Mouse (Mus musculus) heart, adult 11 months (tissue): ENCODE measurements around the gene Gdf1.

ENCODE experiments used
- DNase-seq: peaks from one replicate; pipeline ENCODE4 v3.0.0; 2022

The Gdf1 gene

GRCm38 (mm10) chr8:70329124-70329834 is at the start of gene Gdf1:
Gdf1 (plus strand) TSS chr8:70329817.
- DNase-seq, result peak; percentile 94

- DNase-seq, result peak; percentile 93
Measured at GRCm38 (mm10) chr8:70281001-70281400, 48.6 kb upstream of the Gdf1 start.

GRCm38 (mm10) chr8:70282603-70283135 is 46.9 kb upstream of the Gdf1 start, which contains the start of gene Homer3:
Homer3 (plus strand) TSS chr8:70282827.
- peak; percentile 100 for DNase-seq

DNA sequence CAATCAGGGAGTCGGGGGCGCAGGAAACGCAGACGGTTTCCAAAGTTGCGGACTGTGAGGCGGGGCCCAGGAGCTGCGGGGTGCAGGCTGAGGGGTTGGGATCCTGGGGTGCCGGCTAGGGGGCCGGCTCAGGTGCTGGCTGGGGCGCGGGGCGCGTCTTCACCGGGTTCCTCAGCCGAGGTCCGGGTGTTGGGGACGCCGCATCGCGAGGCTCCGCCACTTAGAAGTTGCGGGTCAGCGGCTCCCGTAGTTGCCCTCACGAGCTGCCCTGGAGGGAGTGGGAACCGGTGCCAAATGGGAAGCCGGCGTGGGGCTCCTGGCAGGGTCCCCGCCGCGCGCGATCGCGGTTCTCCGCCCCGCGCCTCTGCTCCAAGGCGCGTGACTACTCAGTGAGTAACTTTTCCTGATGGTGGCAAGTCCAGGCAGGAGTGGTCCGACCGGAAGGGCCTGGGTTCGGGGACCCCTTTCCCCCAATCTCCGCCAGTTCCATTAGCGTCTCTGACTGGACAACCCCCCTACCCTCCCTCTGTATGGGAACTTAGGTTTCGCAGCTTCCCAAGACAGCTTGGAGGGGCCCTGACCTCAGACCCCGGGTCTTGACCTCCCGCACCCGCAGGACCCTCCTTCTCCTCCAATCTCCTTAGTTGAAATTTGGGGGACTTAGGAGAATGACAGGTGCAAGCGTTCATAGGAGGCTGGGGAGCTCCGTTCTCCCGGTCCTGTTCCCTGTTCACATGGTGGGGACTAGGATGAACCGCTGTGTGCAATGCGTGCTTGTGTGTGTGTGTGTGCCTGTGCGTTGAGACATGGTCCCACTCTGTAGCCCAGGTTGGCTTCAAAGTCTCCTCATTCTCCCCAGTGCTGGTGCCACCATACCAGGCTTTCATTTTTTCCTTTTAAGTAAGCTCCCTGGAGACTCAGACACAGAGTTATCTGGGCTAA is 46.2 kb upstream of the Gdf1 start:
- no peak for DNase-seq

GRCm38 (mm10) chr8:70284421-70284820 is 45.2 kb upstream of the Gdf1 start:
- peak; percentile 90 for DNase-seq

- DNase-seq, result peak; percentile 93
Measured at GRCm38 (mm10) chr8:70285304-70285703, 44.3 kb upstream of the Gdf1 start.

GRCm38 (mm10) chr8:70286737-70287136 is 42.9 kb upstream of the Gdf1 start:
- no peak for DNase-seq

GRCm38 (mm10) chr8:70293988-70294405 is 35.6 kb upstream of the Gdf1 start:
- DNase-seq, result no peak

DNA sequence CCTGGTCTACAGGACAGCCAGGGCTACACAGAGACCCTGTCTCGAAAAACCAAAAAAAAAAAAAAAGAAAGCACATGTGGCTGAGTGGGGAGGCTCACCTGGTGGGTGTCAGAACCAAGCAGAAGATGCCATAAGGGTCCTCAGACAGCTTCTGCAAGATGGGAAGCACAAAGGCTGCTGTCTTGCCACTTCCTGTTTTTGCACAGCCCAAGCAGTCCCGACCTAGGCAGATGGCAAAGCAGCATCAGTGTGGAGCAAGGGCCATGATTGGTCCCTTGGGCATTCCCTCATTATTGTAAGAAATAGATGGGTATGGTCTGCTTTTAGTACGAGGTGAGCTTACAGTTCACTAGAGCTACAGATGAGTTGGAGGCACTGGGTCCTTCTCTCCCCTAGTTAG is 28.7 kb upstream of the Gdf1 start:
- no peak for DNase-seq

GRCm38 (mm10) chr8:70302358-70302890 is 27.2 kb upstream of the Gdf1 start, which contains the start of the genes Ddx49 and Cope:
Ddx49 (minus strand) TSS chr8:70302489.
Cope (plus strand) TSS chr8:70302518.
- peak; percentile 99 for DNase-seq

GRCm38 (mm10) chr8:70302901-70303300 is 26.7 kb upstream of the Gdf1 start:
- no peak for DNase-seq

- DNase-seq, result no peak
Measured at GRCm38 (mm10) chr8:70309311-70309710, 20.3 kb upstream of the Gdf1 start.

GRCm38 (mm10) chr8:70313399-70313798 is 16.2 kb upstream of the Gdf1 start:
- DNase-seq, result no peak

GRCm38 (mm10) chr8:70315624-70316510 is 13.8 kb upstream of the Gdf1 start, which contains the start of gene Cers1:
Cers1 (plus strand) TSS chr8:70315775.
- peak; percentile 95 for DNase-seq

DNA sequence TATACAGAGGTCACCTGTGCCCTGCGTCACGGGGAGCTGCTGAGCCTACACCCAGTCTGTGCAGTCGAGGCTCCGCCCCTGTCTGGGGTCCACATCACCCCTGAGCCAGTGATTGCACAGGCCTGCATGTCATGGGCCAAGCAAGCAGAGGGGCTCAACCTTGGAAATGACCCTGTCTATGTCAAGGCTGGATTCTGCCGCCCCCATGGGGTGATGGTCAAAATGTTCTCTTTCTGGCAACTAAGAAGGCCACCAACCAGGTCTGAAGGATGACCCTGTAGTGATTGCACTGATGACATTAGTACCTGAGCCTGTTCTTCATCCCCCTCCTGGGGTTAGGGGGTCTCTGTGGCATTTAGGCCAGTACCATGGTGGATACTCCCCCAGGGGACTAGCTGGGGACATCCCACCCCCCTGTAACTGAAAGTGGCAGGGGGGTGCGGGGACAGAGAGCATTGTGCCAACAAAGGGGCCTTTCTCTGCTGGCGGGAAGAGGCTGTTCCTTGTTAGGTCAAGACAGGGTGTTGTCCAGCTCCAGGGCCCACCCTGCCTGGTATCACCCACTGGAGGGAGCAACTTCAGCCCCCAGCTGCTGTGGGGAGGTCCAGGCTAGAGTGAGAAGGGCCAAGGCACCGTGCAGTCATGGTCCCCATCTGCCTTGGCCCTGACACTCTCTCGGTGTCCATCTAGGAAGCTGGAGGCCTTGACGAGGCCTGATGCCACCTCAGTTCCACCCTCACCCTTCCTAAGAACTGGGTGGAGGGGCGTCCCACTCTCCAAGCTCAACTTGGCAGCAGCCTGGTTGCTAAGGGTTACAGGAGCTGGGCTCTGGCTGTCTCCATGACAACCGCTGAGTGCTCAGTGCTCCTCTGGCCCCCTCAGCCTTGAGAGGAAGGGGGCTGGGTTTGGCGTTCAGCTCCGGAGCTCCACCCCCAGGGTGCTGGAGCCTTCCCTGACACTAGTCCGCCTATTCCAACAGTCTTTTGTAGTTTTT is 12.8 kb upstream of the Gdf1 start:
- no peak for DNase-seq

DNA sequence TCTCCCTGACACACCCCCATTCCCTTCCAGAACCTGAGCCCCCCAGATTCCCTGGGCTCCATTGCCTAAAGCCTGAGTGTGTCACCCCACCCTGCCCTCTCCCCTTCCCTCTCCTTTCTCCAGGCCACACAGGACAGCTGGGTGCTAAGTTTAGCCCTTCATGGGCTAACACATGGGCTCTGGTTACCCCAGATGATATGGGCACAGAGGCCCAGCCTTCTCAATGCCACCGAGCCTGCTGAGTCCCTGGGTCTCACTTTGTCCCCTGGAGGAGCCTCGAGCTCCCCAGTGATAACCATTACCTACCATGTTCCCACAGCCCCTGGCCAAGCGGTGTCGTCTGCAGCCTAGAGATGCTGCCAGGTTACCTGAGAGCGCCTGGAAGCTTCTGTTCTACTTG is 11.7 kb upstream of the Gdf1 start:
- no peak for DNase-seq

- DNase-seq, result no peak
Measured at GRCm38 (mm10) chr8:70323716-70324115, 5.9 kb upstream of the Gdf1 start.

DNA sequence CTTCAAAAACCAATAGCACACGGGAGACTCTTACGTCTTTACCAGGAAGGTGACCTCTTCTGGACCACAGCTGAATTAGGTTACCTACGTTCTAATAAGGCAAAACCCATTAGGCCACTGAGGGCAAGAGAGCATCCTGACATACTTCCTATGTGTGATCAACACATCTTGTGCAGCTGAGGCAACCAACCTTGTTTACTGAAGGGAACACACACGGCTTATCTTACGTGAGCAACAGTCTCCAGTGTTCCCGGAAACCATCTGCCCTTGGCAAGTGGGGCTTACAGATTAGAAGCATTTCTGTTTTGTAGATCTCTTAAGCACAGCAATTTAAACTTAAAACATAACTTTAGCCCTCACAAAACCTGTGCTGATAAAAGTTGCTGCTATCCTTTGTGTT is 2.1 kb upstream of the Gdf1 start:
- DNase-seq, result no peak

DNA sequence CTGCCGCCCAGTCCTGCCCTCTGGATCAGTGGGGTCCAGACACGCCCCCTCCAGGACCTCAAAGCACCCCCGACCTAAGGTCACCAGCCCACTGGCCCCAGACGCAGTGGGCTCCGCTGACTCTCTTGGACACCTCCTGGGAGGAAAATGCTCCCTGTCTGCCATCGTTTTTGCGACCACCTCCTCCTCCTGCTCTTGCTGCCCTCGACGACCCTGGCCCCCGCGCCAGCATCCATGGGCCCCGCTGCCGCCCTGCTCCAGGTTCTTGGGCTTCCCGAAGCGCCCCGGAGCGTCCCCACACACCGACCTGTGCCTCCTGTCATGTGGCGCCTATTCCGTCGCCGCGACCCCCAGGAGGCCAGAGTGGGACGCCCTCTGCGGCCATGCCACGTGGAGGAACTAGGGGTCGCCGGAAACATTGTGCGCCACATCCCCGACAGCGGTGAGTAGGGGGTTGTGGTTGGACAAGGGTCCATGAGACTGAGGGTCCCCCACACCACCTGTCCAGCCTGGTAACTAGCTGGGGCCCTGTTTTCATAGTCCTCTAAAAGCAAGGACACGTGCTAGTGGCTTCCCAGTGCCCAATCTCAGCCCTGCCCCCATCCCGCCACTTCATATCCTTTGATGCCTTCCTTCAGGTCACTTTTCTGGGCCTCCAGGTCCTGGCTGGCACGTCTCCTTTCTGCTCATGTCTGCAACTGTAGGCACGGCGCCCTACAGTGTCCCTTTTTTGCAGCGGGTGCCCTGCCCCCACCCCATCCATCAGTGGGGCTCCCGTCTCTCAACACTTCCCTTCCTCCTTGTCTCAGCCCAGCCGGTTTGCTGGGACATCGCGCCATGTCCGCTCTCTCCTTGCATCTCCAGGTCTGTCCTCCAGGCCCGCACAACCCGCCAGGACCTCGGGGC is 471 bp downstream of the Gdf1 start:
- peak; percentile 88 for DNase-seq
